Mouse (Mus musculus) ES-Bruce4 (cell line): ENCODE measurements around the gene Fem1a. TPM values are rescaled to one million over a fixed set of nuclear protein-coding genes. Genes with fewer than 3 reads are reported as not detected.
A peak's percentile ranks its signal among the peaks of the same experiment; 100 is the strongest.

ENCODE experiments used
- H3K27ac ChIP-seq: 2 replicates; pipeline ENCODE4 v1.5.1; 2012; ENCODE audit warnings: low read length, inconsistent platforms; ENCODE audit not compliant: insufficient read depth
- H3K27me3 ChIP-seq: 2 replicates; pipeline ENCODE4 v1.6.1; 2012; ENCODE audit warnings: mild to moderate bottlenecking, low read length, inconsistent platforms; ENCODE audit not compliant: control insufficient read depth, poor library complexity, insufficient read depth, severe bottlenecking
- H3K36me3 ChIP-seq: 2 replicates; pipeline ENCODE4 v1.6.1; 2012; ENCODE audit warnings: inconsistent platforms, mild to moderate bottlenecking, low read length, moderate library complexity; ENCODE audit not compliant: control insufficient read depth, poor library complexity, insufficient read depth, severe bottlenecking
- H3K4me1 ChIP-seq: one replicate; pipeline ENCODE4 v1.8.1; 2011; ENCODE audit warnings: low read length; ENCODE audit not compliant: control insufficient read depth, insufficient read depth
- H3K4me3 ChIP-seq: 2 replicates; pipeline ENCODE4 v1.5.1; 2011; ENCODE audit warnings: low read depth, mild to moderate bottlenecking, low read length
- H3K9ac ChIP-seq: 2 replicates; pipeline ENCODE4 v1.6.1; 2012; ENCODE audit warnings: low read depth, mild to moderate bottlenecking, inconsistent platforms; ENCODE audit not compliant: poor library complexity, severe bottlenecking
- H3K9me3 ChIP-seq: replicated peaks from 2 replicates; pipeline ENCODE4 v1.6.1; 2012; ENCODE audit warnings: mild to moderate bottlenecking, low read length, inconsistent platforms; ENCODE audit not compliant: control insufficient read depth, poor library complexity, insufficient read depth, severe bottlenecking
- CTCF ChIP-seq: IDR thresholded peaks from one replicate; pipeline ENCODE4 v1.8.1; 2011; ENCODE audit warnings: low read depth, low read length
- EP300 ChIP-seq: IDR thresholded peaks from 2 replicates; pipeline ENCODE4 v1.6.1; 2011; ENCODE audit warnings: low read depth, low read length; ENCODE audit not compliant: insufficient read depth
- POLR2A ChIP-seq: IDR thresholded peaks from one replicate; pipeline ENCODE4 v1.8.1; 2011; ENCODE audit warnings: low read length; ENCODE audit not compliant: insufficient read depth
- polyA plus RNA-seq: library from polyadenylated mRNA; stranded (reverse); fragments of >200 nt; gene quantifications from 2 replicates; pipeline ENCODE4 v1.2.4, GENCODE M21; 2011; ENCODE audit warnings: low read depth; ENCODE audit not compliant: missing spikeins, insufficient read depth, insufficient read length

Gene Fem1a
- polyA plus RNA-seq, 1 experiment, result 4.9 TPM

- Histone ChIP-seq H3K36me3 (no peaks in the 10 kb centered on the region), H3K9ac (peak within 1 kb of the TSS; percentile 65), H3K9me3 (no peaks in the 10 kb centered on the region), H3K4me3 (no peak within 1 kb of the TSS), H3K4me1 (peaks cover 9% of the 10 kb centered on the region), H3K27ac (peak within 1 kb of the TSS; percentile 86; the same call in 1 of the 2 replicates), H3K27me3 (no peaks in the 10 kb centered on the region)
- no peak for TF ChIP-seq CTCF
- TF ChIP-seq EP300, result no peak
- no peak for TF ChIP-seq POLR2A
These were observed 36.1 kb downstream of the Fem1a start, which contains the start of gene Plin3 for GRCm38 (mm10) chr17:56292531-56293222. Plin3 (minus strand) TSS chr17:56292873.

DNA sequence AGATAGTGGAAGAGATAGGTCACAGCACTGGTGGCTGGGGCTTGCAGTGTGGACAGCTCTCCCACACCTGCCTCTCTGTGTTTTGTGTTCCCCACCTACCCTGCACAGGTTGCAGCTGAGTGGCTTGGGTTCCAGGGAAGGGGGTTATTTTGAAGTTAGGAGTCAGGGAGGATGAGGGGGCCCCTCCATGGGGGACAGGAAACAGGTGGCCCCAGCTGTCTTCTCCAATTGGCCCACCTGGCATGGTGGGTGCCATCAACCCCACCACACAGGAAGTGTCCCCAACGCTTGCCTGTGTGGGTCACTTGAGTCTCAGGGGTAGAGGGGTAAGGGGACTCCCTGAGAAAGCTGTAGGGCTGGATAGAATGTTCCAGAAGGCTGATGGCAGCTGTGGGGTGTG, 36.7 kb downstream of the Fem1a start:
- H3K36me3 ChIP-seq, result no peaks in the 10 kb centered on the region
- no peak overlapping the region for H3K27ac ChIP-seq
- no peak overlapping the region for H3K9ac ChIP-seq
- H3K9me3 ChIP-seq, result no peaks in the 10 kb centered on the region
- TF ChIP-seq CTCF (no peak), EP300 (no peak), POLR2A (no peak)
- no peaks in the 10 kb centered on the region for H3K27me3 ChIP-seq
- peaks cover 9% of the 10 kb centered on the region for H3K4me1 ChIP-seq
- no peak overlapping the region for H3K4me3 ChIP-seq

DNA sequence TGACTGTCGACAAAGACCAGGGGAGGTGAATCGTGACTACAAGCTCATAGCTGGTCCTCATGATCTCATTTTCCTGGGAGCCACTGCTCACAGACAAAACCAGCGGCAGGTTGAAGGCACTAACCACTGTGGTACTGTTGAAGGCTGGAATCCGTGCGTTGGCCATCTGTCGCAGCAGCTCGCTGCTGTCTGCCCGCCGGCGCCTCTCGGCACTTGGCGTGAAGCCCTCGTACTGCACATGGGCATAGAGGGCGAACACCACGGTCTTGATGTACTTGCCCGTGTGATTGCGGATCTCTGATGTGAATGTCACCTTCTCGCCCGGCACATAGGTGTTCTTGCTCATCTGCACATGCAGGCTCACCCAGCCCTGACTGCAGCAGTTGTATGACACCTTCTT, 37.6 kb downstream of the Fem1a start:
- H3K9ac ChIP-seq, result no peak overlapping the region
- H3K4me1 ChIP-seq, result peaks cover 9% of the 10 kb centered on the region
- H3K36me3 ChIP-seq, result no peaks in the 10 kb centered on the region
- no peaks in the 10 kb centered on the region for H3K27me3 ChIP-seq
- H3K4me3 ChIP-seq, result no peak overlapping the region
- H3K27ac ChIP-seq, result no peak overlapping the region
- H3K9me3 ChIP-seq, result no peaks in the 10 kb centered on the region
- no peak for TF ChIP-seq CTCF
- no peak for TF ChIP-seq EP300
- no peak for TF ChIP-seq POLR2A

GRCm38 (mm10) chr17:56296201-56296600, 39.6 kb downstream of the Fem1a start:
- Histone ChIP-seq H3K27me3 (no peaks in the 10 kb centered on the region), H3K9ac (no peak overlapping the region), H3K4me1 (peaks cover 9% of the 10 kb centered on the region), H3K9me3 (no peaks in the 10 kb centered on the region), H3K4me3 (no peak overlapping the region), H3K36me3 (no peaks in the 10 kb centered on the region), H3K27ac (no peak overlapping the region)
- TF ChIP-seq POLR2A (no peak), CTCF (no peak), EP300 (no peak)

DNA sequence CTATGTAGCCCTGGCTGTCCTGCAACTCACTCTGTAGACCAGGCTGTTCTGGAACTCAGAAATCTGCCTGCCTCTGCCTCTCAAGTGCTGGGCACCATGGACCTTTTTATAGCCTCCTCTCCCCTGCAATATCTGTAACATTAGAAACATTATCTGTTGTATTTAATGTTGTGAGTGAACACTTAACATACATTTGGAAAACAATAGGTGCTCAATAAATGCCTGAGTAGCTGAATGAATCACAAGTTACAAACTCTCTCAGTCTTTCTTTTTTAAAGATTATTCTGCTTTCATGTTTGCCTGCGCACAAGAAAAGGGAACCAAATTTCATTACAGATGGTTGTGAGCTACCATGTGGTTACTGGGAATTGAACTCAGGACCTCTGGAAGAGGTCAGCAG, 41.6 kb downstream of the Fem1a start:
- peaks cover 2% of the 10 kb centered on the region for H3K4me1 ChIP-seq
- TF ChIP-seq CTCF, result no peak
- no peak overlapping the region for H3K9ac ChIP-seq
- H3K27me3 ChIP-seq, result no peaks in the 10 kb centered on the region
- H3K27ac ChIP-seq, result no peak overlapping the region
- H3K9me3 ChIP-seq, result no peaks in the 10 kb centered on the region
- H3K4me3 ChIP-seq, result no peak overlapping the region
- H3K36me3 ChIP-seq, result no peaks in the 10 kb centered on the region

DNA sequence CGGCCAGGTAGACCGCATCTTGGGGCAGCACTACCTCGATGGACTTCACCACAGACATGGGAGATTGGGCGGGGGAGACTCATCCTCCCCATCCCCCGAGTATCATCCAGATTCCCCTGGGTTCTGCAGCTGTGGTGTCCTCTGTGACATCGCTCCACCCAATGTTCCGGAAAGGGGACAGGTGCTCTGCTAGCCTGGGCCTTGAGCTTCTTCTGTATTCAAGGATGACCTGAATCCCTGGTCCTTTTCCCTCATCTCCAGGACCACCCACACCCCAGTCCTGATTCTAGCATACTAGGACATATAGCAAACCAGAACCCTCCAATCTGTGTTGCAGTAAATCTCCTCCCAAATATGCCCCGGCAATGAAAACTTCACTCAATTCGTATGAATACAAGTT, 43.6 kb downstream of the Fem1a start, which contains the start of gene Arrdc5:
TSS of gene Arrdc5 (minus strand) at position 101 of the 400 bp plus-strand sequence.
- no peaks in the 10 kb centered on the region for H3K27me3 ChIP-seq
- no peak within 1 kb of the TSS for H3K4me3 ChIP-seq
- TF ChIP-seq POLR2A (no peak), EP300 (no peak), CTCF (no peak)
- H3K9ac ChIP-seq, result no peak within 1 kb of the TSS
- H3K36me3 ChIP-seq, result 0 out of 2 replicates have a peak, but pooled peaks cover under 1% of the 10 kb centered on the region
- H3K9me3 ChIP-seq, result no peaks in the 10 kb centered on the region
- no peak within 1 kb of the TSS for H3K27ac ChIP-seq
- peaks cover 2% of the 10 kb centered on the region for H3K4me1 ChIP-seq
